Mouse (Mus musculus): Measurements from ENCODE around the gene Cnot1.
A peak's percentile ranks its signal among the peaks of the same experiment; 100 is the strongest.
"Not testable (repeated sequence)": the region's sequence is repeated elsewhere in the genome, so short reads cannot be mapped to it uniquely, and the experiment has no call there.

Cnot1 gene

DNA sequence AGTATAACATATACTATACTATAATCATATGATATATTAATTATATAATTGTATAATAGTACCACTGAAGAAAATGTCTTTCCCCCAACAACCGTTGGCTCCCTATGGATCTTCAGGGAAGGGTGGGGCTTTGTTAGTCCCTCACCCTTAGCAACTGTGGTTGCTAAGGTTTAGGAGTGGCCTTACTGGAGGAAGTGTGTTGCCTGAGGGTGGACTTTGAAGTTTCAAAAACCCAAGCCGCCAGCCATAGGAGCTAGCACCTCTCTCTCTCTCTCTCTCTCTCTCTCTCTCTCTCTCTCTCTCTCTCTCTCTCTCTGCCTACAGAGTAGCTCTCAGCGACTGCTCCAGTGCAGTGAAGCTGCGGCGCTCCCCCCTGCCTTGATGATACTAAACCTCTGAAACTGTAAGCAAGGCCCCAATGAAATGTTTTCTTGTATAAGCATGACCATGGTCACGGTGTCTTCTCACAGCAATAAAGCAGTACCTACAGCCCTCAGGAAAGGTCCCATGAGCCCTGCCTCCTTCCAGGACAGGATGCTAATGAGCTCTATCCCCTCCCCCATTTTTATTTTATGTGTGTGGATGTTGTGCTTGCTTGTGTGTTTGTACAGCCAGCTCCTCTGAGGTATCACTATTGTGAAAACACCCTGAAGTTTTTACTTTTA lies 8.9 kb upstream of the Cnot1 start:
- no peak for DNase-seq (ENCODE audit: low read depth, low spot score)

DNA sequence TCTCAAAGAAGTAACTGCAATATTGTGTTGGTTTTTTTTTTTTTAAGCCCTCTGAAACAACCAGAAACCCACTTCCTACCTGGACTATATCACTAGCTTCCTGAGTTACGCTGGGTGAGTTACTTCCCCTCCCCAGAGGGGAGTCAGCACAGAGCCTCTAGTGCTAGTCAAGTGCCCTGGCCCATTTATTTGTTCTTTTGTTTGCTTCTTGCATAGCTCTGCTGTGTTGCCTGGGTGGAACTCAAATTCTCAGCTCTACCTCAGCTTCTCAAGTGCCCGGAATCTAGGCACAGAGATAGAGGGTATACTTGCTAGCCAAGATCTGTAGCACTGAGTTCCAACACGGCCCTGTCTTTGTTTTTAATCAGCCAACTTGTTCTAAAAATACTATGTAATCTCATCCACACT lies 2.9 kb upstream of the Cnot1 start:
- no peak for DNase-seq (ENCODE audit: low read depth, low spot score)

DNA sequence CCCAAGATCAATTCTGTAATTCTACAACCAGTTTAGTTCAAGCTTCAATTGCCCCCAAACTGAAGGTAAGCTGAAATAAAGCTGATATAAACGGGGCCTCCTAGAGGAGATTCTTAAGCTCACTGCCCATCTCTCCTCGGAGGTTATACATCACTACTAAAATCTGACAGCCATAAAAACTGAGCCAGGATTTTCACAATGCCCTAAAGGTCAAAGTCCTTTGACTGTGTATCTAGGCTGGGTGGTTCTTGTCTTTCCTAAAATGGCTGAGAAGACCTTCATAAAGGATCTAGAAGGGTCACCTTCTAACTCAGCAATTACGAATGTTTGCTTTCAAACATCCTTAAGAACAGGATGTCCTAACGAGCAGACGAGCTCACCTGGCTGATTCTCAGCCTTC lies 1.9 kb upstream of the Cnot1 start:
- DNase-seq (ENCODE audit: low read depth, low spot score), result no peak

DNA sequence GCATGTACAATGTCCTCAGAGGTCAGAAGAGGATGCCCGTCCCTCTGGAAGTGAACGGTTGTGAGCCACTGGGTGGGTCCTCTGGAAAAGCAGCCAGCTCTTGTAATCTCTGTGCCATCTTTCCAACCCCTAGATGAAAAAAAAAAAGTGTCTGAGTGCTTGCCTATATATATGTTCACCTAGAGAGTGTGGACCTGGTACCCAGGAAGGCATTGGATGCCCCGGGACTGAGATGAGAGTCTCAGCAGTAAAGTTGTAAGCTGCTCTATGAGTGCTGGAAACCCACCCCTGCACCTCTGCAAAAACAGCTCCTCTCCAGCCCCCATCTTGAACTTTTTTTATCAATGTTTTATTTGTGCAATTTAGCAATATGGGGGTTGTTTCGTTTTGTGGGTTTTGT lies 1.4 kb upstream of the Cnot1 start:
- no peak for DNase-seq (ENCODE audit: low read depth, low spot score)

DNA sequence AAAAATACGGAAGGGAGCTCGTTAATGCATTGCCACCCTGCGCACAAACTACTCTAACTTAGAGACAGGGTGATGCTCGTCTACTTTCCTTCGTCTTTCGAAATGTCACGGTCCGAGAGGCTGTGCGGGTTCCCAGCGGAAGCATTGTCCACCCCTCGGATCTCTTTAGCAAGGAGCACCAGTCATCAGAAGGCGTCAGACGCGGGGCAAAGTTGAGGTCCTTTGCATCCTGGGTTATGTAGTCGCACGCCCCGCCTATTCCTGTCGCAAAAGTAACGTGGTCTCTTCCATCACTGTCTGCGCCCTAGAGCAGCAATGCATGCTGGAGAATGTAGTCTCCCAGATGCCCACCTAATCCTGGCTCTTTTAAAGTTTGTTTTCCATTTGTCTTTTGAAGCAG lies 597 bp upstream of the Cnot1 start:
- peak; percentile 90 for DNase-seq (ENCODE audit: low read depth, low spot score)

DNA sequence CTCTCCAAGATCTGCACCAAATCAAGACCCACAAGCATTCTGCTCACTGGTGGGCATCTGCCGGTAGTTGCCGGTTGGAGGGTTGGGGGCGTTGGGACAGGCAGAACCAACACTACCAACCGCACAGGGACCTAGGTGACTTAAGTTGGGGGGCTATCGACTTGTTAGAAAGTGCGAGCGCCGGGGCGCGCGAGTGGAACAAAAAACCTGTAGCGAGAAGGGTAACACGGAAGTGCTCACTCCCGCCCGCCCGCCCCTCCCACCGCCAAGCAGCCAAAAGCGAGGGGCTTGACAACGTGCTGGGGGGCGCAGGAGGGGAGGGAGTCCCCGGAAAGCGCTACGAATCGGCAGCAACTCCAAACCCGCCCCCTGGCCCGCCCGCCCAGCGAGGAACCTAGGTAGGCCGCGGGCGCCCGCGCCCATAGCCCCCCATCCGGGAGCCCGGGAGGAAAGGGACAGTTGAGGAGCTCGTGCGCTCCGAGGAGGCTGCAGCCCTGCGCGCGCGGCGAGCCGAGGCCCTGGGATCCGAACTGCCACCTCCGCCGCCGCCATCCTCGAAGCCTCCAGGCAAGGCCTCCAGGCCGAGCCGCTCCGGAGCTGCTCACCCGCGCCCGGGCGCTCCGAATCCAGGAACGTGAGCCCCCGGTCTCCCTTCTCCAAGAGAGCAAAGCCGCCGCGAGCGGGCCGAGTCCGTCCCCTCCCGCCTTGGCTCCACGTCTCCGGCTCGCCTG lies 638 bp downstream of the Cnot1 start:
- no peak for DNase-seq (ENCODE audit: low read depth, low spot score)

DNA sequence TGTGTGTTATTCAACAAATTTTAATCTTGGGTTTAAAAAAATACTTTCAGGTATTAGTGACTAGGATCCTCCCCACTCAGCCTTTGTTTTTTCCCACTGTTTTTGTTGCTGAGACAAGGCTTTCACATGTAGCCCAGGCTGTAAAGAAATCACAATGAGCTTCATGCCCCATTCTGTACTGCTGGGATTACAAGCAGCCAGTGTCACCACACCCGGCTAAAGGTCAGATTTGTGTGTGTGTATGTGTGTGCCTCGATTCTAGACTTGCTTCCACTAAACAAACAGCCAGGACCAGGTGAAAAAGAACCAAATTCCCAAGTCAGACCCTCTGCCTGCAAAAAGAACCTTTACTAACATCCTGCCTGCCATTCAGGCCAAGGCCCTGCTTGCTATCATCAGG lies 1.8 kb downstream of the Cnot1 start:
- DNase-seq (ENCODE audit: low read depth, low spot score), result no peak

DNA sequence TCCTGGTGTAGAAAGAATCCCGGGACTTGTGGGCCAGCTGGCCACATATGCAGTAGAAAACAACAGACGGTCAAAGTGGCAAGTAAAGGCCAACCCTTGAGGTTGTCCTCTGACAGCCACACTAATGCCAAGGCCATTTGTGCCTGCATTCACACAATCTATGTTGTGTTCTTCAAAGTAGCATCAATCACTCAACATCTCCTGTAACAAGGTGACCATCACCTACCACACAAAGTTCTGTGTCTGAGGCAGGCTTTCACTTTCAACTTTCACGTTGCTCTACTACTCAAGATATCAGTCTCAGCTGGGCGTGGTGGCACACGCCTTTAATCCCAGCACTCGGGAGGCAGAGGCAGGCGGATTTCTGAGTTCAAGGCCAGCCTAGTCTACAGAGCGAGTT lies 5.0 kb downstream of the Cnot1 start:
- DNase-seq (ENCODE audit: low read depth, low spot score), result no peak

DNA sequence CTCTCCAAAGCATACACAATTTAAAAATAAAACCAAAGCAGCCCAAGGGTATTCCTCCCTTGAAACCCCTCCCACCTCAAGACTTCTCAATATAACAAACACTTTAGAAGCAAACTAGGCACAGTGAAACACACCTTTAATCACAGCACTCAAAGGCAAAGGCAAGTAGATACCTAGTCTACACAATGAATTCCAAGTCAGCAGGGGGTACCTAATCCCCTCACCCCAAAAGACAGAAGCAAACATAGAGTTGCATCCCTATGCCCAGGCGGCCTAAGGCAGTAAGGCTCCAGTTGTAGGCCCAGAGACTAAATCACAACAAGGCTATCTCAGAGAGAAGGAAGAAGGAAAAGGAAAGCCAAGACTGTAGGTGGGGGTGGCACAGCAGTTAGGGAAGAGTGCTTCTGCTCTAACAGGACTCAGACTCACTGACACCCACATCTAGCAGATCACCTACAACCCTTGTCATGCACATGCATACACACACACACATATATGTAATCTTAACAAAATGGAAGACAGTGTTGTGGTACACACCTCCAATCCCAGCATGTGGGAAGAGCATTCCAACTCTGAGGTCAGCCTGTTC lies 5.7 kb downstream of the Cnot1 start:
- DNase-seq (ENCODE audit: low read depth, low spot score), result no peak

DNA sequence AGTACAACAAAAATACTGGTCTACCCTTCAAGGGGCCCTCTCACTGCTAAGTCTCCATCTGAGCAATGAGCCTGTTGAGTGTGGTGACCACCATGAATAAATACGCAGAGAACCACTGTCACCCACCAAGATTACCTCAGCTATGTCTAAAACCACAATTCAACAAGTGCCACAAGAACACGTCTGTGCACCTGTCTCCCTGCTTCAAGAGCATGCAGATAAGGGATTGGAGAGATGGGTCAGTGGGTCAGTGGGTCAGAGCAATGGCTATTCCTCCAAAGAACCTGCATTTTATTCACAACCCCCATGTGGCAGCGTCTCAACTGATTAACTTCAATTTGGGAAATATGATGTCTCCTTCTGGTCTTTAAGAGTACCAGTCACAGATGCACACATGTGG lies 6.9 kb downstream of the Cnot1 start:
- no peak for DNase-seq (ENCODE audit: low read depth, low spot score)

DNA sequence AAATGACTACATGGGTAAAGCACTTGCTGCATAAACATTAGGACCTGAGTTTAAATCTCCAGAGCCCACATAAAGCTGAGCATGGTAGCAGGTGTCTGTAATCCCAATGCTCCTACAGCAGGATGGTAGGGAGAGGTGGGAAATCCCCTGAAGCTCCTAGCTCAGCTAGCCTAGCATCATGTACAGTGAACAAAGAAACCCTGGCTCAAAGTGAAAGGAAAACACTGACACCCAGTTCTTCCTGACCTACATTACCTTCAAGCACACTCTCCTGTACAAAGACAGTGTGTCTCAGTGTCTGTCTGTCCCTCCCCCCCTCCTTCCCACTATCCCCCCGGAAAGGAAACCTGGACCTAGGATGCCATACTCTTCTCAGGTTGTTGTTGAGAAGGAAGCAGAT lies 7.4 kb downstream of the Cnot1 start:
- DNase-seq (ENCODE audit: low read depth, low spot score), result no peak

DNA sequence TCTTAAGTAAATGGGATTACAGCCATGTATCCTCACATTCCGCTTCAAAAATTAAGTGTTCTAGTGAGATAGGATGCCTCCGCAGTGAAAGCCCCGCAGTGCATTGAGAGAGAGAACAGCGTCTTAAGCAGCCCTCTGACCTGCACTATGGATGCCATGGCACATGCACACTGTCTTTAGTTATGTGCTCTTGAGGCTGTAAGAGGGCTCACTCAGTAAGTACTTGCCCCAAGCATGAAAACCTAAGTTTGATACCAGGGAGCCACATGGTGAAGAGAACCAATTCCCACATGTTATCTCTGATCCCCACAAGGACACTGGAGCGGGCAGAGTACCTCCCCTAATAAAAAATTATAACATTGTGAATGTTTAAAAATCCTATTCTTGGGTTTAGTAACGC lies 8.1 kb downstream of the Cnot1 start:
- no peak for DNase-seq (ENCODE audit: low read depth, low spot score)

DNA sequence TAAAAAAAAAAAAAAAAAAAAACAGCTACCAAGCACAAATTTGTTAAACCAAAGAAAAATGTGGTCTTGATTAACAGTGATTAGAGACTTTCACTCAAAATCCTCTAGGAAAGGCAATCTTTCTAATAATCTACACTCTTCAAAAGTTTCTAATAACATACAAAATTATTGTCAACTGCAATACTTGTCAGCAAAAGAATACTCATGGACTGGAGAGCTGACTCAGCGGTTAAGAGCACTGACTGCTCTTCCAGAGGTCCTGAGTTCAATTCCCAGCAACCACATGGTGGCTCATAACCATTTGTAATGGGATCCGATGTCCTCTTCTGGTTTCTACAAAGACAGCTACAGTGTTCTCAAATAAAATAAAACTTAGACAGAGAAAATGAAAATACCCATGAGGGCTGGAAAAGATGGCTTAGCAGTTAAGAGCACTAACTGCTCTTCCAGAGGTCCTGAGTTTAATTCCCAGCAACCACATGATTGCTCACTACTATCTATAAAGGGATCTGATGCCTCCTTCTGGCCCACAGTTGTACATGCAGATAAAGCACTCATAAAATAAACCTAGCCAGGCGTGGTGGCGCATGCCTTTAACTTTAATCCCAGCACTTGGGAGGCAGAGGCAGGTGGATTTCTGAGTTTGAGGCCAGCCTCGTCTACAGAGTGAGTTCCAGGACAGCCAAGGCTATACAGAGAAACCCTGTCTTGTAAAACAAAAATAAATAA lies 11.8 kb downstream of the Cnot1 start:
- DNase-seq (ENCODE audit: low read depth, low spot score), result not testable (repeated sequence)

DNA sequence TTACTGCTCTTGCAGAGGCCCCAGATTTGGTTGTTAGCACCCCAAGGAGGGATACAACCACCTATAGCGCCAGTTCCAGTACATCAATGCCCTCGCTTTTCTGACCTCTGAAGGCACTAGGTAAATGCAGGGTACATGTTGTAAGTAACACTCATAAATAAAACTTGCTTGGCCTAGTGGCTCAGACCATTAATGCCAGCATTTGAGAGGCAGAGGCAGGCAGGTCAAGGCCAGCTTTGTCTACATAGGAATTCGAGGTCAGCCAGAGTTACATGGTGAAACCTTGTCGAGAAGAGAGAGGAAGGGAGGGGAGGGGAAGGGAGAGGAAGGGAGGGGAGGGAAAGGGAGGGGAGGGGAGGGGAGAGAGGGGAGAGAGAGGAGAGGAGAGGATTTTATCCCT lies 21.7 kb downstream of the Cnot1 start:
- DNase-seq (ENCODE audit: low read depth, low spot score), result no peak

DNA sequence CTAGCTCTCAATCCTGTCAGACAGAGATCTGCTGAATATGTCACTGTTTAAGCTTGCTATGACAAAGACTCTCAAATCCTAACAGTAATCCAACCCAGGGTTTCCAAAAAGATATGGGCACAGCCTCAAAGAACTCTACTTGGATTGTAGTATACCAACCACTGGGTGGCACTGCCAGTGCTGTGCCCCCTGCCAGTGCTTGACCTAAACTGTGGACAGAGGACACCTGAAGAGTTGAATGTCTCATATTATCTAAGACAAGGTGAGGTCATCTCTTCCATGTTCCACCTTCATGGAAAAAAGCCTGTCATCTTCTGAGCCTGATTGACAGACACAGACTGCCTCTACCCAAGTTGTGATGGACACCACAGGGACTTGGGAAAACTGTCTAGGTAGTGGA lies 24.6 kb downstream of the Cnot1 start:
- no peak for DNase-seq (ENCODE audit: low read depth, low spot score)

DNA sequence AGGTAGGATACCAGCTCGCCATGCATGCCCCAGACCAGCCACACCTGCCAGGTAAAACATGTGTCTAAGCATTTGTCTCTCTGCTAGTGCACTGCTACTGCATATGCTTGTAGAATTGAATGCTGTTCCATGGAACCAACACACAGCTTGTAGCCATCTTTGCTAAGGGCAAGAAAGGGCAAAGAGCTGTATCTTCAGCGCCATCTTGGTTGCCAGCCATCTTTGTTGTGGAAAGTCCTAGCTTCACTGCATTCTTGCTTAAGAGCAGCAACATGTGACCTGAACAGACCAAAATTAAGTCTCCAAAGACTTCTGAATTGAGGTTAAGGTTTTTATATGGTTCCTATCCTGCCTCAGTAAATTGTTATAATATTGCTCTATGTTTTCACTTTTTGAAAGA lies 25.5 kb downstream of the Cnot1 start:
- DNase-seq (ENCODE audit: low read depth, low spot score), result no peak

DNA sequence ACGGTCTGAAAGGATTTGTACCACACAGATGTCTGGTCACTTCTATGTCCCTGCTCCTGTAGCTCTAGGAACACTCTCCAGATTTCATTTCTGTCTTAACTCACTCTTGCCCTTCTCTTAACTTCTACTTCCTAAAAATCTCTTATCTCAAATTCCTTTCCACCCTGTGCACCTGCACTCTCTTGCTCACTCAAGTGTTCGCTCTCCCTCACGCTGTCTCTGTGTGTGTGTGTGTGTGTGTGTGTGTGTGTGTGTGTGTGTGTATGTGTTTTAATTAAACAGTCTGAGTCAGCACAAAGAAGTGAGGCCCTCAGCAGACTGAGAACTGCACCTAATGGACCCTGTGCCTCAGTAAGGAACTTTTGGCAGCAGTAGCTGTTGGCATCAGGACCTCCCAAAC lies 26.2 kb downstream of the Cnot1 start:
- no peak for DNase-seq (ENCODE audit: low read depth, low spot score)

DNA sequence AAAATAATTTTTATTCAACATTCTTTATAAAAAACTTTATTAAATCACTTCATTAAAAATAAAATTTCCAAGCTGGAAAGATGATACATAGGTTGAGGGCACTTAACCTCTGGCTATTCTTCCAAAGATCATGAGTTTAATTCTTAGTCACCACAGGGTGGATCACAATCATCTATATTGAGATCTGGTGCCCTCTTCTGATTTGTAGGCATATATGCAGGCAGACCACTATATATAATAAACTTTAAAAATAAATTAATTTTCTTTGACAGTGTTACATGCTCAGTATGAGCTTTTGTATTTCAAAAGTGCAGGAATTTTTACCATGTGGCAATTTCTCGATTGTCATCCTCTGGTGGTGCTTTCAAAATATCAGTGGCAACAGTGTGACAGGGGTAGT lies 43.1 kb downstream of the Cnot1 start:
- DNase-seq (ENCODE audit: low read depth, low spot score), result no peak

DNA sequence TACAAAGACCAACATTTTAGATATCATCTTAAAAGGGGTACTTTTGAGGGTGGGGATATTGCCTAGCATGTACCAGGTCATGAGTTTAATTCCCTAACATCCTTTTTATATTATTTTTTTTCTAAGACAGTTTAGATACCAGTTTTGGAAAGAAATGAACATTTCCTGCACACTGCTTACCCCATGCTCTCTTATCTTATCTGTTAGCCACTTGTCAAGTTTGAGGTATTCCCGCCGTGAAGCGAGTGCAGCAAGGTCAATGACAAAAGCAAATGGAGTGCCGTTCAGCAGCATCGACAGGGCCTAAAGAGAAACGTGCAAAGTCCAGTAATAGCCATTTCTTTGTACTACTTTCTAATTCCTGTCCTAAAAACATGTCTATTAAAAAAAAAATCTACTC lies 46.9 kb downstream of the Cnot1 start:
- DNase-seq (ENCODE audit: low read depth, low spot score), result no peak

DNA sequence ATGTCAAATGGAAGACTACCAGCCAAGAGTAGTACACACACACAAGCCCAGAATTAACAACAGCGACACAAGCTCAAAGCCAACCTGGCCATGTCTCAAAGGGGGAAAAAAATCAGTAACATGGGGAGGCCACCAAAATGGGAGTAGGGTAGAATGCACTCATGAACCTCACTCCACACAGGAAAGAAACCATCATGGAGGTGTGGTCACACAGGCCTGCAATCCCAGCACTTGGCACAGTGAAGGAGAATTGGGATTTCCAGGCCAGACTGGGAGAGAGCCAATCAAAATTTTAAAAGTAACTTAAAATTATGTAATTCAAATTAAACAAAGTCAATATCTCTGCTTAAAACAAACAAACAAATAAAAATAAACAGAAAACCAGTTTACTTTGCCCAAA lies 55.3 kb downstream of the Cnot1 start:
- no peak for DNase-seq (ENCODE audit: low read depth, low spot score)

DNA sequence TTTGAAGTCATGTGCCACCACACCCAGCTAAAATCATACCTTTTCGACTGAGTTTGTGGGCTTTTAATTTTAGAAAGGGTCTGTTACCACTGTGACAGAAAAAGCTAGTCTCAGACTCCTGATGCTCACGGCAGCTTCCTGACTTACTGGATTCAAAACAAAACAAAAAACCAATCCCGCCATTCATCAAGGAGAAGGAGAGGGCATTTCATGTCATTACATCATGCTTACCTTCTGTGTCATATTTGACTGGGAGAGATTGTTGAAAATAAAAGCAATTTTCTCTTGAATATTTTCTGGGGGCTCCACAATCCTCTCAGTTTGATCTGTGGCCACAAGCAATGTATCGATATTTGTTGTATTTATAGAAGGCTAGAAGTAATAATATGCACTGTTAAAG lies 59.2 kb downstream of the Cnot1 start:
- no peak for DNase-seq (ENCODE audit: low read depth, low spot score)

DNA sequence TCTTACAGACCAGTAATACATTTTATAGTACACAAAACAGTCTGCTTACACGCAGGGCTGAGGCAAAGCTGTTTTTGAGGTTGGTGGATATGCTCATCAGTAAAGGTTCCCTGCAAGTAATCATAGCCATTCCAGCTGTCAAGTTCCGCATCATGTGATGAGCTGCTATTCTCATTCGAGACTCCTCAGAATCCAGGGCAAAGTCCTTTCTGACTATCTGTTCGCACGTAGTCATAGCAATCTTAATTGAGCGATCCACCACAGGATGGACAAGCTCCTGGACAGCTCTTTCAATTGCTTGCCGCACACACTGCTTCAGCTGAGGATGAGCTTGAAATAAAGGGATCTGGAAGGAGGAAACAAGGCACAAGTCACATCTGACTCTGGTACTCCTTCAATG lies 65.5 kb downstream of the Cnot1 start:
- DNase-seq (ENCODE audit: low read depth, low spot score), result no peak

DNA sequence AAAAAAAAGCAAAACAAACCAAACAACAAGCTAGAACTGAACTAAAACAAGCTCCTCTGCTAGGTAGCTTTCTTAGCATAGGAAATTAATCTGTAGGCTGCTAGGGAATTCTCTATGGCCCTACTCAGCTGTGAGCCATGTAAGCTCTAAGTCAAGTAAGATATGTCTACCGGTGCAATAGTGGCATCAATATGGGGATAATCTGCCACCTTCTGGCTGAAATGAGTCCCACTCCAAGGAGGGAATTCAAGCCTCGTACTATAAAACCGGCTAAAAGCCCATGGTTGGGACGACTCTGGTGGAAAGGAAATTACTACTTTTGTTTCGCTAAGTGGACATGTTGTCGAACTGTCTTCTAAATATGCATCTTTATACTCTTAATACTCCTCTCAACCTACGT lies 68.7 kb downstream of the Cnot1 start:
- DNase-seq (ENCODE audit: low read depth, low spot score), result no peak

Data from retina, postnatal 7 days (tissue).